Mouse (Mus musculus) forebrain, postnatal 0 days (tissue): Measurements from ENCODE around the gene Wdfy3. TPM values are rescaled to one million over a fixed set of nuclear protein-coding genes. Genes with fewer than 3 reads are reported as not detected.
"Not testable (repeated sequence)": the region's sequence is repeated elsewhere in the genome, so short reads cannot be mapped to it uniquely, and the experiment has no call there.

Experiments used
- ATAC-seq: fragments of 200-750 bp; cut with Nextera tagmentation; 2 replicates; pipeline ENCODE4 v1.8.0; 2017; ENCODE audit warnings: mild to moderate bottlenecking, moderate library complexity
- DNase-seq: peaks from one replicate; pipeline ENCODE4 v3.0.0-alpha.2; 2015
- H3K27ac ChIP-seq: fragments of 300-500 bp; sonication (generic); 2 replicates; pipeline ENCODE4 v1.5.1; 2014; ENCODE audit warnings: low read depth, mild to moderate bottlenecking, antibody characterized with exemption, low read length, moderate library complexity, mixed read lengths
- H3K27me3 ChIP-seq: fragments of 300-500 bp; sonication (generic); 2 replicates; pipeline ENCODE4 v1.6.1; 2014; ENCODE audit warnings: mild to moderate bottlenecking, low read length, mixed read lengths; ENCODE audit not compliant: insufficient read depth
- H3K36me3 ChIP-seq: fragments of 300-500 bp; sonication (generic); 2 replicates; pipeline ENCODE4 v1.6.1; 2014; ENCODE audit warnings: mild to moderate bottlenecking, moderate library complexity; ENCODE audit not compliant: insufficient read depth
- H3K4me1 ChIP-seq: fragments of 300-500 bp; sonication (generic); 2 replicates; pipeline ENCODE4 v1.6.1; 2014; ENCODE audit warnings: antibody characterized with exemption; ENCODE audit not compliant: insufficient read depth
- H3K4me2 ChIP-seq: fragments of 300-500 bp; sonication (generic); 2 replicates; pipeline ENCODE4 v1.6.1; 2014; ENCODE audit warnings: low read depth, mild to moderate bottlenecking, moderate library complexity
- H3K4me3 ChIP-seq: fragments of 300-500 bp; sonication (generic); 2 replicates; pipeline ENCODE4 v1.5.1; 2014; ENCODE audit warnings: low read depth, low read length, mixed read lengths
- H3K9ac ChIP-seq: fragments of 300-500 bp; sonication (generic); 2 replicates; pipeline ENCODE4 v1.6.1; 2014; ENCODE audit warnings: mild to moderate bottlenecking
- H3K9me3 ChIP-seq: fragments of 300-500 bp; sonication (generic); 2 replicates; pipeline ENCODE4 v1.6.1; 2016; ENCODE audit warnings: low read length
- CTCF ChIP-seq: sonication (generic); IDR thresholded peaks from 2 replicates; pipeline ENCODE4 v1.5.1; 2016; ENCODE audit warnings: antibody characterized with exemption, control low read depth, low read depth
- WGBS: fragments of 180-500 bp; shearing (Covaris S2); extraction: QIAGEN DNeasy Blood & Tissue Kit; methylation state at CpG from one replicate; pipeline ENCODE4 v1.1.7; 2014; 5-methylcytosine and 5-hydroxymethylcytosine counted together
- polyA plus RNA-seq: library from polyadenylated mRNA; unstranded; fragments of >200 nt; fragmentation: Nextera tagmentation; extraction: Ambion mirVana; gene quantifications from 2 replicates; pipeline ENCODE4 v1.2.1, GENCODE M21; 2015
- total RNA-seq: library from RNA; depleted of rRNA; stranded (reverse); fragments of >200 nt; gene quantifications from 2 replicates; pipeline ENCODE4 v1.2.3, GENCODE M21; 2014

Gene Wdfy3
- total and polyA plus RNA-seq, 2 experiments from 2014 or later: 15.4 to 68.8 TPM

DNA sequence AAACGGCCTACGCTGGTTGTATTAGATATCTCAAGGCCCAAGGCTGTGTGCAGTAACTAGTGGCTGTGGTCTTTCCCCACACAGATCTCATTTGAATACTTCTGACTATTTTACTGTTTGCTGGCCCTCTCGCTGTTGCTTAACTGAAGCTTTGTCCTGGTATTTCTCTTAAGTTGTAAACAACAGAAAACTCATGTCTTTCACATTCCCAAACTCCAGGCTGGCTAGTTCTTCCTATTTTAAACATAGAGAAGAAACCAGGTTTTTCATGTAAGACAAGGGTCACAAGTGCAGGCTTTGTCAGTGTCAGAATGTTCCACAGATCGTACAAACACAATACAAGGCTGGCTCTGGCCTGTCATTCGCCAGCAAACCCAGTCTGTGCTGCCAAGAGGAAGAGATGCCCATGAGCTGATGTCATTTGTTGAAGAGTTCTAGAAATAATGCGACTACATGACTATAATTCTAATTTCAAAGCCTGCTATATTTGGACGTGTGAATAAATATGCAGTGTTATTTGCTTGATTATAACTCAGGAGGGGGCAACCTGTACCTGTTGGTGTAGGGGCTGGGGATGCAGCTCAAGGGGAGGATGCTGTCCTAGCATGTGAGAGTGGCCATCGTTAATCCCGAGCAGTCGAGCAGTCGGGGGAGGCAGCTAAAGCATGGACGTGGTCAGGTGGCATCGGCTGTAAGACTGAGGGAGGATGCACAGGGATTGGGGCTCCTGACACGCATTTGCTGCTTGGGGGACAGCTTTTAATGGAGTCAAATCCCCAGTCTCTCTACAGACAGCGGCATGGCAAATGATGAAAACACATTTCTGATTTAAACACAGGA is 136.5 kb downstream of the Wdfy3 start:
- Histone ChIP-seq H3K4me2 (no peak overlapping the region), H3K27me3 (no peaks in the 10 kb centered on the region), H3K9me3 (no peaks in the 10 kb centered on the region), H3K4me1 (no peaks in the 10 kb centered on the region), H3K9ac (no peak overlapping the region), H3K36me3 (peaks cover 52% of the 10 kb centered on the region), H3K27ac (no peak overlapping the region), H3K4me3 (no peak overlapping the region)
- DNase-seq (peak; percentile 53), ATAC-seq (peak; percentile 81)
- WGBS: 43% methylated on average over 15 of the region's 15 CpGs
- no peak for TF ChIP-seq CTCF

DNA sequence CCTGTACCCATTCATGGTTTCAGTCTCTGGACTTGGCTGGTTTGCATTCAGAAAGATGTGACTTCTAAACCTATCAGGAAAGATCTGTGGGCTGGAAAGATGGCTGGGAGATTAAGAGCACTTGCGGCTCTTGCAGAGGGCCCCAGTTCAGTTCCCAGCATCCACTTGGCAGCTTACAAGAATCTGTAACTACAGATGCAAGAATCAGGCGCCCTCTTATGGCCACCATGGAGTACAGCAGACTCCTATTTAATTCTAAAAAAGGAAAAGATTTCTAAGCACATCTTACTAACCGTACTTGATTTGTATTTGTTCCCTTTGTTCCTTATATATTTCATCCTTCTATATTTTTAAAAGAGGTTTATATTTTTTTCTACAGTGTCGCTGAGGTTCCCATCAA is 137.7 kb downstream of the Wdfy3 start:
- ATAC-seq (no peak), DNase-seq (no peak)
- WGBS: 67% methylated on average over 4 of the region's 4 CpGs

DNA sequence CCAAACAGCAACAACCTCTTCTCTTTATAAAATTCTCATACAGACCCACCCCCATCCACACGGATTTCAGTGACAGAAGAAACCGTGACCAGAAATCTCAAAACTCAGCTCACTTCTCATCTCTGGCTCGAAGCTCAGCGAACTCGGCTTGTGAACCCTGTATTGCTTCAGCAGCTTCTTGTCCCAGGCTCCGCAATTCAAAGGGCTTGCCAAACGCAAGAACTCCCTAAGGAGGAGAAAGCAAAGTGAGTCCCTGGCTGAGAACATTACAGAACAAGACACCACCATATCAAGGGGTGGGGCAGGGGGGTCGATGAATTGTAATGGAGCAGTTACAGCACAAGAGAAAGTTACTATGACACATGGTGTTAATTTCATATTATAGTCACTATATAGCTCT is 143.4 kb downstream of the Wdfy3 start:
- H3K4me1 ChIP-seq: no peaks in the 10 kb centered on the region
- H3K36me3 ChIP-seq: peaks cover 74% of the 10 kb centered on the region
- H3K27ac ChIP-seq: no peak overlapping the region
- WGBS: 93% methylated on average over 8 of the region's 8 CpGs
- H3K9ac ChIP-seq: no peak overlapping the region
- H3K27me3 ChIP-seq: no peaks in the 10 kb centered on the region
- DNase-seq: no peak
- TF ChIP-seq CTCF: no peak
- no peak for ATAC-seq
- no peak overlapping the region for H3K4me3 ChIP-seq
- H3K4me2 ChIP-seq: no peak overlapping the region
- H3K9me3 ChIP-seq: no peaks in the 10 kb centered on the region

More for the DNA sequence above, 137.7 kb downstream of the Wdfy3 start:
- Histone ChIP-seq H3K4me3 (no peak overlapping the region), H3K36me3 (peaks cover 47% of the 10 kb centered on the region), H3K27ac (no peak overlapping the region), H3K4me1 (no peaks in the 10 kb centered on the region), H3K9ac (no peak overlapping the region), H3K4me2 (no peak overlapping the region), H3K27me3 (no peaks in the 10 kb centered on the region), H3K9me3 (no peaks in the 10 kb centered on the region)
- TF ChIP-seq CTCF: peak; percentile 31; the same call in 1 of the 2 replicates

DNA sequence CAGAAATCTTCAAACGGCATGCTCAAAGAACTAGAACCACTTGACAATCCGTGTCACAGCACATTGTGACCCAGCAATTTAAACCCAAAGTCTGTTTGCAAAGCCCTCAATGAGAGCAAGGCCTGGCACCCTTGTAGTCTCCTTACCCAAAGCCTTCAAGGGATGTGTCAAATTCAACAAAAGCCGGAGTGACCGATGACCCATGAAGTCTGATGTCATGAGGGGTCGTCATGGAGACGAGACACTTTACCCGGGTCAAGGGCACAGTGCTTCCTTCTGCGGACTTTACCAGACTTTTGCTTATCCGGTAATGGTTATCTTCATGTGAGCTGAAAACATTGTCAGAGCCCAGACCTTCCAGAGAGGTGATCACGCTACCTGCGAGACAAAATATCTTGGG is 146.0 kb downstream of the Wdfy3 start:
- WGBS: 66% methylated on average over 11 of the region's 11 CpGs

DNA sequence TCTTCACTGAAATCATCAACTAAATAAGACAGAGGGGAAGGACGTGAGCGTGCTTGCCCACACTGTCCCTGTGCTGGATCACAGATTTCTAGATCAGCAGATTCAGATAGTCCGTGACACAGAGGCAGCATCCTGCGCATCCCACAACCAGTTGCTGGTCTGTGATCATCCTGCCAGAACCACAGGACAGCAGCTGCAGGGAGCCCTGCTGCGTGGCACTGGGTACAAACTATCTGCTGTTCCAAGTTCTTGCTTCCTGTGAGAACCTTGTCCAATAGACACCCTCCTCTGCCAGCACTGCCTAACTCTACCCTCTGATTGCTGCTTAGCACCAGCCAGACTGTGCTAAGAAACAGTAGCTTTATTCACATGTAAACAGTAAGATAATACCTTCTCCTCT is 150.2 kb downstream of the Wdfy3 start:
- Histone ChIP-seq H3K4me3 (no peak overlapping the region), H3K4me2 (no peak overlapping the region), H3K27me3 (no peaks in the 10 kb centered on the region), H3K27ac (no peak overlapping the region), H3K9me3 (no peaks in the 10 kb centered on the region), H3K36me3 (peaks cover 76% of the 10 kb centered on the region), H3K9ac (no peak overlapping the region), H3K4me1 (no peaks in the 10 kb centered on the region)
- 93% methylated on average over 5 of the region's 5 CpGs for WGBS
- no peak for DNase-seq
- TF ChIP-seq CTCF: no peak
- no peak for ATAC-seq

More for the DNA sequence above, 146.0 kb downstream of the Wdfy3 start:
- no peaks in the 10 kb centered on the region for H3K27me3 ChIP-seq
- H3K36me3 ChIP-seq: peaks cover 80% of the 10 kb centered on the region
- no peak overlapping the region for H3K4me3 ChIP-seq
- DNase-seq (no peak), ATAC-seq (no peak)
- no peak overlapping the region for H3K9ac ChIP-seq
- no peaks in the 10 kb centered on the region for H3K9me3 ChIP-seq
- no peak overlapping the region for H3K4me2 ChIP-seq
- TF ChIP-seq CTCF: no peak
- H3K27ac ChIP-seq: no peak overlapping the region
- H3K4me1 ChIP-seq: no peaks in the 10 kb centered on the region

DNA sequence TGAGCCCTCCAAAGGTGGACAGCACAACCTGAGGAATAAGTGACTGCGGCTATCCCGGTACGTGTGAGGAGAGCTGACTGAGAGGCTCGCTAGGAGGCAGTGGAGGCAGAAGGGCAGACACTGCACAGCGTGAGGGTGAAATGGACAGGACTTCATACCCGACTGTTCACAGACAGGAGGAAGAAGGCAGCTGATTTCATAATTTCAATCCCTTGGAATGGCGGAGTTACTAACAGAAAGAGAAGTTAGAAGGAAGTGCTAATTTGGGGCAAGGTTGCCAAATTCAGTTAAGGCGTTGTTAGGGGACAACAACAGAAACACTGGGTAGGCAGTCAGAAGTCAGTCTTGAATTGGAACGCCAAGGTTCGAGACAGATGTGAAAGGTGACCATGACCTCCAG is 160.3 kb downstream of the Wdfy3 start:
- Histone ChIP-seq H3K4me2 (no peak overlapping the region), H3K4me1 (no peaks in the 10 kb centered on the region), H3K4me3 (no peak overlapping the region), H3K27me3 (no peaks in the 10 kb centered on the region), H3K9ac (no peak overlapping the region), H3K27ac (no peak overlapping the region), H3K36me3 (peaks cover 74% of the 10 kb centered on the region), H3K9me3 (no peaks in the 10 kb centered on the region)
- 94% methylated on average over 10 of the region's 10 CpGs for WGBS
- DNase-seq: no peak
- TF ChIP-seq CTCF: no peak
- ATAC-seq: no peak

DNA sequence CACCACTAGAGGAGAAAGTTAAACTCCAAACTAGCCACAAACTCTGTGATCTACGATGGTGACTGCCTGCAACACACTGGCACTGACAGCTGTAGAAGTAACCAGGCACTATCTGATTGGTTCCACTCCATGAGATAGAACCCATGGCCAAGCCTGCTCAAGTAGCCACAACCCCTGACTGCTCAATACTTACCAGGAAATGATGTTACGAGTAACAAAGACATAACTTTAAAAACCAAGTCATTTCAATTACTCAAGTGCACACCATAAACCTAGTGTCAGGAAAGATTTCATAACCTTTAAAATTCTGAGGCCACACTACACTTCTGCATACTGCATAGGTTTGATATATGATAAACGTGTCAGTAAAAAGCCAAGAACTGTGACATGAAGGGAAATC is 164.1 kb downstream of the Wdfy3 start:
- H3K27ac ChIP-seq: no peak overlapping the region
- H3K9ac ChIP-seq: no peak overlapping the region
- no peak for ATAC-seq
- no peaks in the 10 kb centered on the region for H3K9me3 ChIP-seq
- 98% methylated on average over 3 of the region's 3 CpGs for WGBS
- peaks cover 83% of the 10 kb centered on the region for H3K36me3 ChIP-seq
- no peak overlapping the region for H3K4me3 ChIP-seq
- no peaks in the 10 kb centered on the region for H3K4me1 ChIP-seq
- no peak for TF ChIP-seq CTCF
- H3K27me3 ChIP-seq: no peaks in the 10 kb centered on the region
- no peak overlapping the region for H3K4me2 ChIP-seq
- no peak for DNase-seq

DNA sequence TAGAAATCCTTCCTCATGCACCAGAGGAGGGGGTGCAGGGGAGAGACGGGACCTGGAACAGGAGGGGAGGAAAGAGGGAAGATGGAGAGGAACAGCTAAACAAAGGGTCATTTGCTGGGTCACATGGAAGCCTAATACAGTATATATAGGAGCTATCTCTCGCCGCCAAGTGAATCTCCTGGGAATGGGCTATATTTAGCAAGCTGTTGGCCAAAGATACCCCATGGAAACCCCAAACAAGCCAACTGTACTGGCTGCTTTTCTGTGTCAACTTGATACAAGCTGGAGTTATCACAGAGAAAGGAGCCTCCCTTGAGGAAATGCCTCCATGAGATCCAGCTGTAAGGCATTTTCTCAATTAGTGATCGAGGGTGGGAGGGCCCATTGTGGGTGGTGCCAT is 164.9 kb downstream of the Wdfy3 start:
- peaks cover 85% of the 10 kb centered on the region for H3K36me3 ChIP-seq
- not testable (repeated sequence) for ATAC-seq, H3K27me3 ChIP-seq, DNase-seq, H3K4me3 ChIP-seq, H3K9me3 ChIP-seq, H3K27ac ChIP-seq, H3K4me1 ChIP-seq, H3K9ac ChIP-seq, H3K4me2 ChIP-seq
- 86% methylated on average over 4 of the region's 4 CpGs for WGBS
